Mouse (Mus musculus) kidney, adult 2 months (tissue): ENCODE measurements around the gene Nudt13.

ENCODE experiments used
- CTCF ChIP-seq: fragments of 200-500 bp; conservative IDR thresholded peaks from 2 replicates; pipeline ENCODE4 v1.5.1; 2011; ENCODE audit warnings: low read depth, mild to moderate bottlenecking, control low read depth, low read length, moderate library complexity, mixed read lengths; ENCODE audit not compliant: insufficient read depth, insufficient read length
- POLR2A ChIP-seq: fragments of 200-500 bp; IDR thresholded peaks from one replicate; pipeline ENCODE4 v1.6.1; 2011; ENCODE audit warnings: low read depth, low read length, control low read depth

- no peak for TF ChIP-seq CTCF
- no peak for TF ChIP-seq POLR2A
These were observed 29.7 kb downstream of the Nudt13 start for GRCm38 (mm10) chr14:20324196-20324595.
